Mouse (Mus musculus): Measurements from ENCODE around the gene Olfr1160. TPM values are rescaled to one million over a fixed set of nuclear protein-coding genes. Genes with fewer than 3 reads are reported as not detected.

Gene Olfr1160
- polyA plus RNA-seq, 1 experiment from 2014 or later: not detected

GRCm38 (mm10) chr2:87968199-87968598 lies 39.9 kb downstream of the Olfr1160 start, which contains the start of gene Olfr1157:
TSS of gene Olfr1157 (minus strand) at chr2:87968299.
- DNase-seq (no peak), ATAC-seq (no peak)
- no peaks in the 10 kb centered on the region for H3K9me3 ChIP-seq (ENCODE audit: low read length)
- no peak within 1 kb of the TSS for H3K9ac ChIP-seq (replicated peaks)
- 82% methylated on average over 4 of the region's 4 CpGs for WGBS (ENCODE audit: insufficient replicate concordance)
- H3K4me2 ChIP-seq (ENCODE audit: low read depth, low read length): no peak within 1 kb of the TSS
- H3K36me3 ChIP-seq (replicated peaks; ENCODE audit: insufficient read depth, low read length): no peaks in the 10 kb centered on the region
- TF ChIP-seq EP300 (IDR thresholded peaks at IDR 0.05; ENCODE audit: low read depth) (no peak), CTCF (IDR thresholded peaks at IDR 0.05; ENCODE audit: low read depth) (no peak)
- H3K4me3 ChIP-seq (ENCODE audit: low read depth, low read length): no peak within 1 kb of the TSS
- H3K4me1 ChIP-seq (ENCODE audit: insufficient read depth): no peaks in the 10 kb centered on the region
- H3K27me3 ChIP-seq (ENCODE audit: insufficient read depth, low read length): no peaks in the 10 kb centered on the region
- H3K27ac ChIP-seq (ENCODE audit: low read depth): no peak within 1 kb of the TSS

GRCm38 (mm10) chr2:87953000-87953399 lies 55.1 kb downstream of the Olfr1160 start, which contains the start of gene Olfr1156:
TSS of gene Olfr1156 (minus strand) at chr2:87953100.
- no peaks in the 10 kb centered on the region for H3K4me1 ChIP-seq (ENCODE audit: insufficient read depth)
- no peak within 1 kb of the TSS for H3K4me2 ChIP-seq (ENCODE audit: low read depth, low read length)
- H3K4me3 ChIP-seq (ENCODE audit: low read depth, low read length): no peak within 1 kb of the TSS
- H3K27ac ChIP-seq (ENCODE audit: low read depth): no peak within 1 kb of the TSS
- H3K9me3 ChIP-seq (ENCODE audit: low read length): no peaks in the 10 kb centered on the region
- ATAC-seq (no peak), DNase-seq (no peak)
- no peak within 1 kb of the TSS for H3K9ac ChIP-seq (replicated peaks)
- no peaks in the 10 kb centered on the region for H3K27me3 ChIP-seq (ENCODE audit: insufficient read depth, low read length)
- TF ChIP-seq EP300 (IDR thresholded peaks at IDR 0.05; ENCODE audit: low read depth) (no peak), CTCF (IDR thresholded peaks at IDR 0.05; ENCODE audit: low read depth) (no peak)
- H3K36me3 ChIP-seq (replicated peaks; ENCODE audit: insufficient read depth, low read length): no peaks in the 10 kb centered on the region

Other genes with a start within 250 kb of the Olfr1160 start
- not detected in 2 replicates for gene Olfr152, start 228.8 kb downstream of the Olfr1160 start, polyA plus RNA-seq (2015; fragmentation: Nextera tagmentation; extraction: Ambion mirVana)
- gene Olfr1143, start 207.7 kb downstream of the Olfr1160 start, polyA plus RNA-seq (2015; fragmentation: Nextera tagmentation; extraction: Ambion mirVana): not detected in 2 replicates
- not detected in 2 replicates for gene Olfr1145, start 198.4 kb downstream of the Olfr1160 start, polyA plus RNA-seq (2015; fragmentation: Nextera tagmentation; extraction: Ambion mirVana)
- gene Olfr1148, start 177.7 kb downstream of the Olfr1160 start, polyA plus RNA-seq (2015; fragmentation: Nextera tagmentation; extraction: Ambion mirVana): not detected in 2 replicates
- not detected in 2 replicates for gene Olfr1150-ps1, start 164.3 kb downstream of the Olfr1160 start, polyA plus RNA-seq (2015; fragmentation: Nextera tagmentation; extraction: Ambion mirVana)
- not detected in 2 replicates for gene Olfr1151, start 152.4 kb downstream of the Olfr1160 start, polyA plus RNA-seq (2015; fragmentation: Nextera tagmentation; extraction: Ambion mirVana)
- not detected in 2 replicates for gene Olfr1152, start 141.8 kb downstream of the Olfr1160 start, polyA plus RNA-seq (2015; fragmentation: Nextera tagmentation; extraction: Ambion mirVana)
- not detected in 2 replicates for gene Olfr1153, start 113.3 kb downstream of the Olfr1160 start, polyA plus RNA-seq (2015; fragmentation: Nextera tagmentation; extraction: Ambion mirVana)
- not detected in 2 replicates for gene Olfr1154, start 103.1 kb downstream of the Olfr1160 start, polyA plus RNA-seq (2015; fragmentation: Nextera tagmentation; extraction: Ambion mirVana)
- gene Olfr1155, start 63.1 kb downstream of the Olfr1160 start, polyA plus RNA-seq (2015; fragmentation: Nextera tagmentation; extraction: Ambion mirVana): not detected in 2 replicates
- not detected in 2 replicates for gene Olfr1156, start 55.2 kb downstream of the Olfr1160 start, polyA plus RNA-seq (2015; fragmentation: Nextera tagmentation; extraction: Ambion mirVana)
- not detected in 2 replicates for gene Olfr1157, start 40.0 kb downstream of the Olfr1160 start, polyA plus RNA-seq (2015; fragmentation: Nextera tagmentation; extraction: Ambion mirVana)
- gene Olfr74, start 33.6 kb downstream of the Olfr1160 start, polyA plus RNA-seq (2015; fragmentation: Nextera tagmentation; extraction: Ambion mirVana): not detected in 2 replicates
- not detected in 2 replicates for gene Olfr1158, start 18.2 kb downstream of the Olfr1160 start, polyA plus RNA-seq (2015; fragmentation: Nextera tagmentation; extraction: Ambion mirVana)
- gene Olfr1161, start 14.5 kb upstream of the Olfr1160 start, polyA plus RNA-seq (2015; fragmentation: Nextera tagmentation; extraction: Ambion mirVana): not detected in 2 replicates
- gene Olfr73, start 29.4 kb upstream of the Olfr1160 start, polyA plus RNA-seq (2015; fragmentation: Nextera tagmentation; extraction: Ambion mirVana): not detected in 2 replicates
- gene Olfr1162, start 42.9 kb upstream of the Olfr1160 start, polyA plus RNA-seq (2015; fragmentation: Nextera tagmentation; extraction: Ambion mirVana): not detected in 2 replicates
- not detected in 2 replicates for gene Olfr1163, start 63.6 kb upstream of the Olfr1160 start, polyA plus RNA-seq (2015; fragmentation: Nextera tagmentation; extraction: Ambion mirVana)
- gene Olfr1164, start 85.7 kb upstream of the Olfr1160 start, polyA plus RNA-seq (2015; fragmentation: Nextera tagmentation; extraction: Ambion mirVana): not detected in 2 replicates
- gene Olfr1166, start 120.0 kb upstream of the Olfr1160 start, polyA plus RNA-seq (2015; fragmentation: Nextera tagmentation; extraction: Ambion mirVana): not detected in 2 replicates
- gene Olfr1167, start 146.9 kb upstream of the Olfr1160 start, polyA plus RNA-seq (2015; fragmentation: Nextera tagmentation; extraction: Ambion mirVana): not detected in 2 replicates
- gene Olfr1168, start 173.6 kb upstream of the Olfr1160 start, polyA plus RNA-seq (2015; fragmentation: Nextera tagmentation; extraction: Ambion mirVana): not detected in 2 replicates
- gene Olfr1170, start 220.1 kb upstream of the Olfr1160 start, polyA plus RNA-seq (2015; fragmentation: Nextera tagmentation; extraction: Ambion mirVana): not detected in 2 replicates

Data from liver, postnatal 0 days (tissue).